Mouse (Mus musculus) lung, postnatal 0 days (tissue): ENCODE results near the gene Hnf4a. TPM values are rescaled to one million over a fixed set of nuclear protein-coding genes. Genes with fewer than 3 reads are reported as not detected.
A peak's percentile ranks its signal among the peaks of the same experiment; 100 is the strongest.

Source experiments
- ATAC-seq: fragments of 200-750 bp; cut with Nextera tagmentation; 2 replicates; pipeline ENCODE4 v1.8.0; 2017; ENCODE audit warnings: moderate library complexity
- DNase-seq: peaks from one replicate; pipeline ENCODE4 v3.0.0-alpha.2; 2016; ENCODE audit warnings: low spot score
- H3K27ac ChIP-seq: fragments of 300-500 bp; sonication (generic); 2 replicates; pipeline ENCODE4 v1.5.1; 2014; ENCODE audit warnings: antibody characterized with exemption, mild to moderate bottlenecking, low read length, mixed read lengths
- H3K27me3 ChIP-seq: fragments of 300-500 bp; sonication (generic); replicated peaks from 2 replicates; pipeline ENCODE4 v1.6.1; 2014; ENCODE audit warnings: low read length, mixed read lengths; ENCODE audit not compliant: insufficient read depth
- H3K36me3 ChIP-seq: fragments of 300-500 bp; sonication (generic); 2 replicates; pipeline ENCODE4 v1.6.1; 2014; ENCODE audit warnings: low read length, mixed read lengths; ENCODE audit not compliant: insufficient read depth
- H3K4me1 ChIP-seq: fragments of 300-500 bp; sonication (generic); 2 replicates; pipeline ENCODE4 v1.6.1; 2014; ENCODE audit warnings: antibody characterized with exemption, low read depth, low read length, mixed read lengths; ENCODE audit not compliant: insufficient read depth
- H3K4me2 ChIP-seq: fragments of 300-500 bp; sonication (generic); replicated peaks from 2 replicates; pipeline ENCODE4 v1.6.1; 2014; ENCODE audit warnings: low read depth, mild to moderate bottlenecking, low read length, moderate library complexity, mixed read lengths
- H3K4me3 ChIP-seq: fragments of 300-500 bp; sonication (generic); 2 replicates; pipeline ENCODE4 v1.5.1; 2014; ENCODE audit warnings: low read depth, low read length
- H3K9ac ChIP-seq: fragments of 300-500 bp; sonication (generic); replicated peaks from 2 replicates; pipeline ENCODE4 v1.6.1; 2014; ENCODE audit warnings: low read depth, mild to moderate bottlenecking
- H3K9me3 ChIP-seq: fragments of 300-500 bp; sonication (generic); 2 replicates; pipeline ENCODE4 v1.6.1; 2016; ENCODE audit warnings: low read length, mixed read lengths
- CTCF ChIP-seq: IDR thresholded peaks from 2 replicates; pipeline ENCODE4 v1.5.1; 2016; ENCODE audit warnings: antibody characterized with exemption, mild to moderate bottlenecking
- EP300 ChIP-seq: IDR thresholded peaks from 2 replicates; pipeline ENCODE4 v1.6.1; 2016; ENCODE audit warnings: antibody characterized with exemption, mild to moderate bottlenecking, control low read depth
- WGBS: fragments of 180-500 bp; shearing (Covaris S2); extraction: QIAGEN DNeasy Blood & Tissue Kit; methylation state at CpG from one replicate; pipeline ENCODE4 v1.1.7; 2014; 5-methylcytosine and 5-hydroxymethylcytosine counted together
- polyA plus RNA-seq: library from polyadenylated mRNA; unstranded; fragments of >200 nt; fragmentation: Nextera tagmentation; extraction: Ambion mirVana; gene quantifications from 2 replicates; pipeline ENCODE4 v1.2.1, GENCODE M21; 2015

Gene Hnf4a
- polyA plus RNA-seq, 1 experiment from 2014 or later: 0.23 TPM

- TF ChIP-seq CTCF: no peak
- no peak for TF ChIP-seq EP300
- no peaks in the 10 kb centered on the region for H3K27me3 ChIP-seq
- H3K27ac ChIP-seq: no peak overlapping the region
- no peaks in the 10 kb centered on the region for H3K36me3 ChIP-seq
- no peak overlapping the region for H3K4me3 ChIP-seq
- H3K9me3 ChIP-seq: no peaks in the 10 kb centered on the region
- 39% methylated on average over 5 of the region's 5 CpGs for WGBS
- H3K4me1 ChIP-seq: no peaks in the 10 kb centered on the region
- no peak overlapping the region for H3K4me2 ChIP-seq
- no peak overlapping the region for H3K9ac ChIP-seq
- ATAC-seq (no peak), DNase-seq (no peak)
These were observed 13.6 kb upstream of the Hnf4a start for GRCm38 (mm10) chr2:163493031-163493430.

- H3K9me3 ChIP-seq: no peaks in the 10 kb centered on the region
- H3K4me2 ChIP-seq: no peak overlapping the region
- TF ChIP-seq CTCF (no peak), EP300 (no peak)
- no peak overlapping the region for H3K4me3 ChIP-seq
- no peak overlapping the region for H3K27ac ChIP-seq
- H3K4me1 ChIP-seq: no peaks in the 10 kb centered on the region
- DNase-seq (peak; percentile 74), ATAC-seq (peak; percentile 72)
- H3K36me3 ChIP-seq: no peaks in the 10 kb centered on the region
- WGBS: 9% methylated on average over 5 of the region's 5 CpGs
- H3K9ac ChIP-seq: no peak overlapping the region
- H3K27me3 ChIP-seq: no peaks in the 10 kb centered on the region
These were observed 12.6 kb upstream of the Hnf4a start for GRCm38 (mm10) chr2:163493976-163494375.

DNA sequence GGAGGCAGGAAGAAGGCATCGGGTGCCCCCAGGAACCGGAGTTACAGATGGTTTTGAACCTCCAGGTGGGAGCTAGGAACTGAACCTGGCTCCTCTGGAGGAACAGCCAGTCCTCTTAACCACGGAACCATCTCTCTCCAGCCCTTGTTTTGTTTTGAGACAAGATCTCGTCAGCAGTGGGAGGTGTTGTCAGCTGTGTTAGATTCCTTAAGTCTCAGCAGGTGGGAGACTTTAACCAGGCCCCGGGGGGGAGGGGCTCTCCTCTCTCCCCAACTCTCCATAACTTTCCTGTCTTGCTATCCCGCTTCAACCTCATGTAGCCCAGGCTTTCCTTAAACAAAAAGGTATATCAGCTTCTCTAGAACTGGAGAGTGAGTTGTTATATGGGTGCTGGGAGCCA, 12.2 kb upstream of the Hnf4a start:
- Histone ChIP-seq H3K9ac (no peak overlapping the region), H3K27me3 (no peaks in the 10 kb centered on the region), H3K4me2 (no peak overlapping the region), H3K4me3 (no peak overlapping the region), H3K4me1 (no peaks in the 10 kb centered on the region), H3K27ac (no peak overlapping the region), H3K9me3 (no peaks in the 10 kb centered on the region), H3K36me3 (no peaks in the 10 kb centered on the region)
- TF ChIP-seq EP300 (no peak), CTCF (no peak)
- WGBS: 20% methylated on average over 6 of the region's 6 CpGs
- DNase-seq (no peak), ATAC-seq (no peak)

GRCm38 (mm10) chr2:163502219-163502618, 4.4 kb upstream of the Hnf4a start:
- Histone ChIP-seq H3K27me3 (no peaks in the 10 kb centered on the region), H3K27ac (no peak overlapping the region), H3K9me3 (no peaks in the 10 kb centered on the region), H3K9ac (no peak overlapping the region), H3K4me1 (no peaks in the 10 kb centered on the region), H3K36me3 (no peaks in the 10 kb centered on the region), H3K4me3 (no peak overlapping the region), H3K4me2 (no peak overlapping the region)
- TF ChIP-seq CTCF (no peak), EP300 (no peak)
- DNase-seq: no peak
- 64% methylated on average over 2 of the region's 2 CpGs for WGBS
- no peak for ATAC-seq

DNA sequence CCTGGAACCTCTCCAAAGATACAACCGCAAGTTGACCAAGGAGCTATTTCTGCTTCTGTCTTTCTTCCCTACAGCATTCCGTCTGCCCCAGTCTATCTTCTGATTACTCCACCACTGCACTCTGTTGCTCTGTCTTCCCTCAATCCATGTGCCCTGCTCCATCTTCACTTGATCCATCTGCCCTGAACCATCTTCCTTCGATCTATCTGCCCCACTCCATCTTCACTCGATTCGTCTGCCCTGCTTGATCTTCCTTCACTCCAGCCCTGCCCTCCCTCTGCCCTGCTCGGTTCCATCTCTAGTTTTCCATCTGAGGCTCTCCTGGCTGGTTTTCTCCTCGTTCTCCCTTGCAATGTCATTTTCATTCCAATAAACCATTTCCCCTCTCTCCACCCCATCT, 3.4 kb upstream of the Hnf4a start:
- no peaks in the 10 kb centered on the region for H3K36me3 ChIP-seq
- H3K4me1 ChIP-seq: no peaks in the 10 kb centered on the region
- H3K4me2 ChIP-seq: no peak overlapping the region
- no peak overlapping the region for H3K4me3 ChIP-seq
- H3K9ac ChIP-seq: no peak overlapping the region
- no peaks in the 10 kb centered on the region for H3K9me3 ChIP-seq
- no peak for DNase-seq
- H3K27me3 ChIP-seq: no peaks in the 10 kb centered on the region
- ATAC-seq: no peak
- no peak for TF ChIP-seq CTCF
- no peak for TF ChIP-seq EP300
- WGBS: 69% methylated on average over 7 of the region's 7 CpGs
- no peak overlapping the region for H3K27ac ChIP-seq

DNA sequence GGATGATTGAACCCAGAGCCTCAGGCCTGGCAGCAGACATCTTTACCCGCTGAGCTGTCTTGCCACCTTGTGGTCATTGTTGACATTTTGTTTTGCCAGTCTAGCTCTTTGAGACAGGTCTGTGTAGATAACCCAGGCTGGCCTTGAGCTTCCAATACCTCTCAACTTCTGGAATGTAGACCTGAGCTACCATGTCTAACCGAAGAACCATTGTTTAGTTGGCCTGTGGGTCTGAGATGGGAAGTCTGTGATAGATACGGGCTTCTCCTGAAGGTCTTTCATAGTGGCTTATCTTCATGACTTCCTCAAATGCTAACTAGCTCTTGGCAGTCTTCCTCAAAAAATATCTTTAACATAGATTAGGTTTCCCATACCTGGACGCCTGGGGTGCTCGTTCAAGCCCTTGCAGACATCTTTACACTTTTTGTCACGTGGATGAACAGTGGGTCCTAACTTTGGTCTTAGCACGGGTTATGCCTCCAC, 19.2 kb downstream of the Hnf4a start:
- Histone ChIP-seq H3K4me2 (no peak overlapping the region), H3K4me1 (no peaks in the 10 kb centered on the region), H3K36me3 (no peaks in the 10 kb centered on the region), H3K4me3 (no peak overlapping the region), H3K27me3 (no peaks in the 10 kb centered on the region), H3K9ac (no peak overlapping the region), H3K9me3 (no peaks in the 10 kb centered on the region), H3K27ac (no peak overlapping the region)
- TF ChIP-seq EP300: no peak
- TF ChIP-seq CTCF: peak; percentile 33
- WGBS: 79% methylated on average over 7 of the region's 7 CpGs
- ATAC-seq: no peak
- no peak for DNase-seq

DNA sequence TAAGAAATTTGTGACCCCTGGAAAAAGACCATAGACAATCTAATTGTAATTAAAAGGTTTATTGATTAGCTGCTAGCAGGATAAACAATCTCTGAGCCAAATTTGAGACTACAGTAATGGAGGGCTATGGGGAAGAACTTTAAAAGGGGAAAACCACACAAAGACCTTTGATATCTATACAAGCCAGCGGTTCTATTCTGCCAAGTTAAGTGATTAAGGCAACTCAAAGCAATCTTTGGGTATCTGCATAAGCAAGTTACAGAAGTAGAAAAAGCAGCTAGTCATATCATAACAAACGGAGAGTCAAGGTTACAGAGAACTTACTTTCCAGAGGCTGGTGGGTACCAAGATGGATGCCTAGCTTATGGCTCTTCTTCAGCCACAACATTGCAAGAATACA, 20.9 kb downstream of the Hnf4a start:
- Histone ChIP-seq H3K9ac (no peak overlapping the region), H3K4me2 (no peak overlapping the region), H3K4me3 (no peak overlapping the region), H3K9me3 (no peaks in the 10 kb centered on the region), H3K27me3 (no peaks in the 10 kb centered on the region), H3K27ac (no peak overlapping the region), H3K4me1 (no peaks in the 10 kb centered on the region), H3K36me3 (no peaks in the 10 kb centered on the region)
- WGBS: 64% methylated on average over 2 of the region's 2 CpGs
- ATAC-seq: no peak
- TF ChIP-seq EP300: no peak
- no peak for TF ChIP-seq CTCF
- no peak for DNase-seq
